Mouse (Mus musculus): ENCODE results near the gene Rrh. TPM values are rescaled to one million over a fixed set of nuclear protein-coding genes. Genes with fewer than 3 reads are reported as not detected.
A peak's percentile ranks its signal among the peaks of the same experiment; 100 is the strongest.

Rrh gene
- 0.27 TPM in 1 of 2 replicates, not detected in the other for total RNA-seq (2021)
- long read RNA-seq: 0 reads

DNA sequence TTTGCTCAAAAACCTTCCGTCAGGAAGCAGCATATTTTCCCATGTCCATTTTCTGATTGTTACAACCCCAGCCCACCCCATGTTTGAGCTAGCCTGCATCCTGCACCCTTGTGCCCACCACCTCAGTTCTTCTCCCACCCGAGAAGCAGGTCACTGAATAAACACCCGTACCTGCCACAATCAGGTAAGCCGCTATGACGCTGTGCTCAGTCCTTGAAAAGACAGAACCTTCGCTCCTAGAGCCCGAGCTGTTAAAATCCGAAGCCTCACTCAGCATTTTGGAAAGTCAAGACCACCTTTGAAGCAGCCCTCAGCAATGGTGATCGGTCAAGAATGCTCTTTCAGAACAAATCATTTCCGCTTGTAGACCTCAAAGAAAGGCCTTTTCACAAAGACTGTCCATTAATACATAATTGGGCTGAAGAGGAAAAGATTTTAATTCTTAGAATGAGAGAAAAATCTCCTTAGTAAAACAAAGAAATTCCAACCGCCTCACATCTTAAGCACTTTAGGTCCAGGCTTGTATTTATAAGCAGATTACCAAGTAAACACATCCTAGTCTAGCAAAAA lies at the start of gene Rrh:
Gene Rrh (minus strand): TSS at position 382 of the 570 bp plus-strand sequence.
- DNase-seq: no peak

DNA sequence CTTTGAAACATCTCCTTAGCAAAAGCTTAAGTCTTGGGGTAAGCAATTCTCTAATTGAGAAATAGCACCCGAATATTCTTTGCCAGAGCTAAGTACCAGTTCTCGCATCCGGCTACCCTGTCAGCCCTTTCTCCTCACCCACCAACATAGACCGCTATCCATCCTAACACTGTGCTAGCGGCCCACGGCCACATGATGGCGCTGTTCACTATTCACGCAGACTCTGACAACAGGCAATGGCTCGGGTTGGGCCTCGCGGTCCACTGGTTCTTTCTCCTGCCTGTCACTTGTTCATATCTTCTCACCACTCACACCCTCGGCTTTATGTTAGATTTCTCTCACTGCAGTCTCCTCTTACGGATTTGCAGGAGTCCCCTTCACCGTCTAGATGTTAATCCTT lies 41.3 kb upstream of the Rrh start:
- DNase-seq: peak; percentile 67

DNA sequence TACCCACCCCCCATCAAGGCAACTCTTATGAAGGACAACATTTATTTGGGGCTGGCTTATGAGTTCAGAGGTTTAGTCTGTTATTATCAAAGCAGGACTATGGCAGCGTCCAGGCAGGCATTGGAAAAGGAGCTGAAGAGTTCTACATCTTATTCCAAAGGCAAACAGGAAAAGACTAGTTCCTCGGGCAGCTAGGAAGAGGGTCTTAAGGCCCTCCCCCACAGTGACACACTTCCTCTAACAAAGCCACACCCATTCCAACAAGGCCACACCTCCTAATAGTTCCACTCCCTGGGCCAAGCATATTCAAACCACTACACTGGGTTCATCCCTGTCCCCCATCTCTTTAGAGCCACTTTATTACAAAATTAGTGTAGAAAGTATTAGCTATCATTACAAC lies 40.2 kb upstream of the Rrh start:
- no peak for DNase-seq

DNA sequence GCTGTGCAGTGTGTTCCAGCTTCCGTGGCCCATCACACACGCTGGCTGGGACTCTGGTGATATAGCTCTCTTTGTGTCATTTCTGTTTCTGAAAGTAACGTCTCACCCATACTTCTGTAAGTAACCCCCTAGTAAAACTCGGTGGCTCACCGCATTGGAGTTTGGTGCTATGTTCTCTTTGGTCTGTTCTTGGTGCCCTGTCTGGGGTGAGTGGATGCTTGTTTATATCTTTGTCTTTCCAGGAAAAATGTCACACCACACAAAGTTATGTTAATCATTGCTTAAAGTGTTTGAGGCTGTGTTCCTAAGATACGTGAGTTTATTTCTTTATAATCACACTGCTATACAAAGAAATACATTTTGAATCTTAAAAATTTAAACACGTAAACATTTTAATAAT lies 24.5 kb upstream of the Rrh start:
- DNase-seq: no peak

DNA sequence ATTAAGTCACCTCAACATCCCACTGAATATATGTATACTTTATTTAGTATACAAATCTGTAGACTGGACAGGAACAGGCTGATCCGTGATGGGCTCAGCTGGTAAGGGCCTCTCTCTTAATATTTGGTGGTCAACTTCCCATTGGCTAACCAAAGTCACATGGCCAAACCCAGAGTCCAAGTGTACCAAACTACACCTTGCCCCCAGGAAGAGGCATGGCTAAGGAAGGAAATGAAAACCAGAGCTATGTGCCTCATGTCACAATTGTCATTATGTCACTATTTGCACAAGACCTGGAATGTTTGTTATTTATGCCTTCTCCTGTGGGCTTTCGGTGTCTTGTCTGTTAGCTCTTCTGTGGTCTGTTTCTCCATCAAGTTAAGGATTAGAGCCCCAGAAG lies 23.5 kb upstream of the Rrh start:
- no peak for DNase-seq

DNA sequence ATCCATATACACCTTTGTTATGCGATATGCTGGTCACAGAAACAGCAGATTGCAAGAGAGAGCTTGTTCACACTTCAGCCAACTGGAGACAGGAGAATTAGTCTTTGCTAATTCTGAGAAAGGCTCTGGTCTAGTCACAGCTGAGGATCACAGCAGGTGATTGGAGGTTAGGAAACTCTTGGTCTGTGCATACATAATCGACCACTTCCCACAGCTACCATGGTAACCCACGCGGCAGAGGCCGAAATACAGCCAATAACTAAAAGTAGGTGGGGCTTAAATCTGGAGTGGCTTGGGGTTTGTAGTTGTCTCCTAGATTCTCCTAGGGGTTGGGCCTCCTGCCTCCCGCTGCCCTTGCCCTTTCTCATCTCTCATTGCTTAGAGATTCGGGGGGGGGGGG lies 15.6 kb upstream of the Rrh start:
- DNase-seq: no peak

DNA sequence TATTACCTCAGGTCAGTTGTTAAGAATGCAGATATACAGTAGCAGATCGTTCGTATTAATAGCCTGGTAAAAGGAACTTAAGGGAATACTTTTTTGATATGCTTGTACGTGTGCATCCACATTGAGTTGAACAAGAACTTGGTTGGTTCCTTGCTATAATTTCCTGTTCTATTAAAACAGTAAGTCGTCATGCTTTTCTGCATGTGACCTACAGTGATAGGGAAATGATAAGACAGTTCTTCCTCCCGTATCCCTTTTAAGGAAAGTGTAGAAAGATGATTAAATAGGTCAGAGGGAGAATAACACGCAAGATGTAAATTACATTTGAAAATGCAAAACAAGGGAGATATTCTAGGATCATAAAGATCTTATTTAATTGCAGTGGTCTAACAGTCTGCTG lies 14.6 kb upstream of the Rrh start:
- no peak for DNase-seq

DNA sequence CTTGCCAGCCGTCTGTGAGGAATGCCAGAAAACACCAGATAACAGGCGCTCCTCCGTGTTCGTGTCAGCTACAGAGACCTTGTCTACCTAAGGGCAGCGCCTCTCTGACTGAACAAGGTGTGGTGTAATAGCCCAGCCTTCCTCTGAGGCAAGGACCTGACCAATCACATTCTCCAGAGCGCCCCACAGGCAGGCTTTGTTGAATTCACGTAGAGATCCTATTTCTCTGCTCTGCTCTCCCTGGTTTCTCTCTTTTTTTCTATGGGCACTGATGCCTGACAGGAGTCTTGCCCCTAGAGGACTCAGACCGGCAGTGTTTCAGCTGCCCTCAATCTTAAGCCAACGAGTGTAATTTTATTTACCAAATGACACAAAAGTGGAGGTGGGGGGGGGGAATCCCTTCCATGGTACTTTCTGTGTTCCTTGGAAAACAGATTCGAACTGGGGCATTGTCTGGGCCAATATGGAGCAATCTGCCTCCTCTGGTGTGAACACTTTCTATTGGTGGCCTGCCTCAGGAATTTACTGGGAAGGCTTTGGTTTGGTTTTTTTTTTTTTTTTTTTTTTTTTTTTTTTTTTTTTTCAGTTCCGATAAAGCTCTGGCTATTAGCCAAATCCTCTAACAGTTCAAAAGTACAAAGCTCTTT lies 13.8 kb upstream of the Rrh start:
- no peak for DNase-seq

DNA sequence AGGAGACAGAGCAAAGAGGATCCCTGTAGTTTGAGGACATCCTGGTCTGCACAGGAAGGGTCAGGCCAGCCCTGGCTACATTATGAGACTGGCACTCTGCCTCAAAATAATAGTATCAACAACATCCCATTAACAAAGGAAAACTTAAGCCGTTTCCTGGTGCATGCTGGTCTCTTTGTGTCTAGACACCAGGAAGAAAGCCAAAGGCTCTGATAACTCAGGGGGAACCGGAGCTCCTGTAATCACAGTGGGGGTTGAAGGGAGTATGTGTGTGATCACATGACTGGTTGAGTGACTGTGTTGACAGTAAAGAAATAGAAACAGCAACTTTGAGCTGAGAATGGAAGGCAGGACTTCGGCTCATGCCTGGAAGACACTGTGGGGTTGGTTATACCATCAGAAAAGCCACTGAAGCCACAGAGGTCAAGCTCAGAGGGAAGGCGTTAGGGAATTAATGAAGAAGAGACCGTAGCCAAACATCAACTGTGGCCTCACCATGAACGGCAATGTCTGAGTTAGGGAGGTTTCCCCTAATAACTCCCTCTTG lies 13.1 kb upstream of the Rrh start, which contains the start of gene Cfi:
Gene Cfi (plus strand): TSS at position 497 of the 547 bp plus-strand sequence.
- no peak for DNase-seq

DNA sequence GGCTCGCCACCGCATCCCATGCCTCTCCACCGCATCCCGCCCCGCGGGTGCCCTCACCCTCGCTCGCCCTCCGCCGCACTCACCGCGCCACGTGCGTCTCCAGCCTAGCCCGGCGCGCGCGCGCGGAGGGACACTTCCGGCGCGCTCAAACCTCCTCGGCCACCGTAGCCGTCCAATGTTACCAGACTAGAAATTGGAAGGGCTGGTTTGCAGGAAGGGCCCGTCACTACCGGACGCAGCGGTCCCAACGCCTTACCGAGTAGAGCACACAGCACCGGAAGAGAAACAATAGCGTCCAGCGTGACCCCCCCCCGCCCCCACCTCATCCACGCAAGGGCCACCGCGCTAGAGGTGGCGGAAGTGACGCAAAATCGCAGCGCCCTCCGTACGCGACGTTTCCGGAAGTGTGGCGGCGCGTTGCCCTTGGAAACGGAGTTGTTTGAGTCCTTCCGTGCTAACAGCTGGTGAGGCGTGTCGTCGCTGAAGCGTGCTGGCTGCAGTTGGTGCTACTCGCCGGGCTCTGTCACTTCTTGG lies 8.7 kb upstream of the Rrh start, which contains the start of gene Gar1:
Gene Gar1 (minus strand): TSS at position 362 of the 534 bp plus-strand sequence.
- DNase-seq: peak; percentile 93

DNA sequence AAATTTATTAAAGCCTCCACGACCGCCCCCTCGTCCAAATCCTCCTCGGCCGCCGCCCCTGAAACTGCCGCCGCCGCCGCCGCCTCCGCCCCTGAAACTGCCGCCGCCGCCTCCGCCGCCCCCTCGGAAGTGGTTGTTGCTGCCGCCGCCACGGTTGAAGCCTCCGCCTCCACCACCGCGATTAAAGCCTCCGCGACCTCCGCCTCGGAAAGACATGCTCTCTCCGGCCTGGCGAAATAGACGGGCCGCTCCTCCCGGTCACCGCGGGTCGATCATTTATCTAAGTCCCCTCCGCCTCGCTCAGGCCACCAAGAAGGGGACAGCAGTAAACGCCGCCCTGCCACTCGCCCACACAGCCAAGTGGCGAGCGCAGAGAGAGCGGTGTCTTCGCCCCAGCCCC lies 8.2 kb upstream of the Rrh start:
- DNase-seq: peak; percentile 37

DNA sequence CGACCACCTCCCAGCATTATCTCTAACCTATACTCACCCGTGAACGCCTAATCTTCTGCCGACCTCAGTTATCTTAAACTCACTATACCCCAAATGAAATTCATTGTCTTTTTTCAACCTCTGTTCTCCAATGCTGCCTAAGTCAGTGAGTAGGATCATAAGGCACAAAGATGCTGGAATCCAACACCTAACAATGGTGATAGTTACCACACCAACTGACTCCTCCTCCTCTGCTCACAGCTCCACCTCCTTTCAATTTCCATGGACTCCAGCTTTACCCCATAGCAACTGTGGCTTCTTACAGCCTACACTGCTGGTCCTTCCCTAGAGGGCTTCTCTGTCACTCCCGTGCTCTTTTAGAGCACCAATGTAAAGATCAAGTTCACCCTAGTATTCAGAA lies 5.3 kb upstream of the Rrh start:
- DNase-seq: no peak

DNA sequence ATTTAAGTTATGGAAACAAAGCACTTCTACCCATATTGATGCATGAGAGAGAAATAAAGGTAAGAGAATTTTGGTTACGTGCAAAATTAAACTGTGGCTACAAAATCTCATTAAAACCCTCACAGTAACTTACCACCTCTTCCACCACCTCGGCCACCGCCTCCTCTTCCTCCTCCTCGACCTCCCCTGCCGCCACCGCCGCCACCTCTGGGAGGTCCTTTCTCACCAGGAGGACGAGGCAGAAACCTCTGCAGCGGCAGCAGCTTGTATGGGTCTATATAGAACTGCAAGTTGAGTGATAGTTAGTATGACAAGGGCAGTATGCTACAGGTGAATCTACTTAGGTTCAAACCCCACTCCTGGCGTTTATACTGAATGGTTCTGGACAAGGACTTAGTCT lies 4.3 kb upstream of the Rrh start:
- no peak for DNase-seq

DNA sequence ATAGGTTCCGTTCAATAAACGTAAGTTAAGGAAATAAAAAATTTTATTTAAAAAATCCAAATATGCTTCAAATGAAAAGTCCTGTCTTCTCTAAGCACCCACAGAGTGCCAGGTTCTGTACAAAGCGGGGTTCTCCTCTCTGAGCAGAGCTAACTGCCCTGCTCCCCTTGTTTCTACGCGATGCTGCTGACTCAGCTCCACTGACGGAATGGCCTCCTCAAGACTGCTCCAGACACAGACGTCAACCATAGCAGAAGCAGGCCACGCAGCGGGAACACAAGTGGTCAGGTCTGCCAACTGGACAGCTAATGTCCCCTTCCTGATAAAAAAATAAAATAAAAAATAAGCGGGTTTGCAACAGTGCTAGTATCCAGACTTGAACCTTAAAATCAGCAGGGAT lies 2.5 kb upstream of the Rrh start:
- DNase-seq: no peak

DNA sequence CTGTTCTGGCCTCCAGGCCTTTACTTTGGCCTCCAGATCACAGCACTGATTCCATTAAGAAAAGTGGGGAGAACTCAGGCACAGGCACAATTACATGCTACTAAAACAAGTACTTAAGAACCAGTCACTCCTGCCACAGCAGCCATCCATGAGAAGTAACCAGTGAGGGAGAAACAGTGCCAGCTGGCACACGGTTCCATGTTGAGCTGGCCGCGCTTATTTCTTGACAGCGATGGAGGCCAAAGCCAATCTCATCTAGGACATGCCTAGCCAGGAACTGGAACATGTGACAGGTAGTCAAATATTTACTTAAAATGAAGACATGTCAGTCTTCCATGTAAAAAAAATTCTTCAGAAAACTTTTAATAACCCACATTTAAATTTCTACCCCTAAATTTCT lies 1.8 kb upstream of the Rrh start:
- peak; percentile 15 for DNase-seq

DNA sequence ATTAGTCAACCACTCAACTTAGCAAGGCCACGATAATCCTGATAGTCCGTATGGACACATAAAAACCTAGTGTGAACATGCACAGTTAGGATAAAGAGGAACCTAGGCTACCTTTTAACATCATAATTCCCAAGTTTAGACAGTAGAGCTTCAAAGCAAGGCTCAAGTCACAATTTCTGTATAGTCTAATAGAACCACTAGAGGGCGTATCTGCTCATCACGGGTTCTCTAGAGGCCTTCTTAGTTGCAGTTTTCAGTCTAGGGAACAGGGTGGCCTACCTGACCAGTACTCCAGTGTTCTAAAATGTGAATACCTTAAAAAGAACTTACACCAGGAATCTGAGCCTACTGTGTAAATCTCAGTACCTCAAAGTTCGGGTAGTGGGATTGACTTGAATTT lies 906 bp upstream of the Rrh start:
- no peak for DNase-seq

DNA sequence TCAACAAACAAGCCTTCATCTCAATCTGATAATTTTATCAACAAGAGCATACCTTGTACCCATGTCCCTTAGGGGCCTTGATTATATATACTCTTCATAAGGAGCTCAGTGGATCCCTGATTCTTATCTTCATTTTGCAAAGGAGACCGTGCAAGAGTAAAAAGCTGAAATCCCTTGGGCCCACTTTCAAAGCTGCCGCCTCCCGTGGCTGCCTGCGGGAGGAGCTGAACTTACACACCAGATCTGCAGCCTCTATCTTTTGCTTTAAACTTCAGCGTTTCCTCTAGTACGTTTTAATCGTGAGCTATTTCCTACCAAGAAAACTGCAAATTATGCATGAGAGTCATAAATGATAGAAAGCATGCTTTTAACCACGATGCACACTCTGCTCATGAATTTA lies 651 bp downstream of the Rrh start:
- DNase-seq: peak; percentile 5

DNA sequence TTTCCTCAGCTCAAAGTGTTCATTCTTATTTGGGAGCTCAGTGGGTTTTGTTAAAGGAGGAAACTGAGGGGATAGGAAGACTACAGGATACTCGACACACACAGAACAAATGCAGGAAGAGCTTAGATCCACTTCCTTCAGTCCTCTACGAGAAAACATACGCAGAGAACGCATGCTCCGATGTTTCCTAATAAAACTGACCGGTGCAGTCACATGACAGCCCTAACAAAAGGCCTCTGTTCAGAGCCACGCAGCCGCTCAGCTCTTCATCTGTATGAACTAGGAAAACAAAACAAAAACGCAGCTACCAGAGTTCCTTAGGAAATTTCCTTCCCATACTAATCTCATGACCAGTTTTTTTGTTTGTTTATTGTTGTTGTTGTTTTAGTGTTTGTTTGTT lies 1.5 kb downstream of the Rrh start:
- DNase-seq: no peak

DNA sequence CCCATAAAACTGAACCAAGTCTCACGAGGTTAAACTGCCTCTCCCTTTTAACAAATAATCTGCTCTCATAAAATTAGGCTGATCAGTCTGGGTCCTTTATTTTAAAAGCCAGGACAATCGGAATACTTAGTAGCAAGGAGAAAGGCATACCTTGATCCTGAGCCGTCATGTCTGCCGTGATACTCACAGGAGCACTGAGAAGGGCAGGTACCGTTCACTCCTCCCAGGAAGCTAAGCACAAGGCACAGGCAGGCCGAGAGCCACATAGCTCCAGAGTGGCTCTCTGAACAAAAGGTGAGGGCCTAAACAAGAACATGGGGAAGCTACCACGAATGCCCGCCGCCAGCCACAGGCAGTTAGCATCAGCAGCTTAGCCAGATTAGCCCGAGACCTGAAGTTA lies 18.6 kb downstream of the Rrh start, which contains the start of gene Lrit3:
Gene Lrit3 (minus strand): TSS at position 266 of the 400 bp plus-strand sequence.
- DNase-seq: no peak

DNA sequence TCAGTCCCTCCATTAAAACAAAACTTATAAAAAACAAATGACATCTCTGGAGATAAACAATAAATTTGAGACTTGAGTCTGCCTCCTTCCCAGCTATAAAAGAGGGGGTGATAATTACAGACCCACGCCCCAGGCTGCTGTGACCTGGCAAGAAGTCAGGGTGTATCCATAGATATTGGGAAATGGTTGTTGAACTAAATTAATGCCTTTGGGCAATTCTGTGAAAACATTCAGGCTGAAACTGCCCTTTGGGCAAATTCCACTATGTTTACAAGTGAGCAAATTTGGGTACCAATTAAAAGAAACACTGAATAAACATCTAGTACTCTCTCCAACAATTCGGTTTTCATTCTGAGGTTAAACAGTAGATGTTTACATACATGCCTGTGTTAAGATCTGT lies 23.4 kb downstream of the Rrh start:
- no peak for DNase-seq

DNA sequence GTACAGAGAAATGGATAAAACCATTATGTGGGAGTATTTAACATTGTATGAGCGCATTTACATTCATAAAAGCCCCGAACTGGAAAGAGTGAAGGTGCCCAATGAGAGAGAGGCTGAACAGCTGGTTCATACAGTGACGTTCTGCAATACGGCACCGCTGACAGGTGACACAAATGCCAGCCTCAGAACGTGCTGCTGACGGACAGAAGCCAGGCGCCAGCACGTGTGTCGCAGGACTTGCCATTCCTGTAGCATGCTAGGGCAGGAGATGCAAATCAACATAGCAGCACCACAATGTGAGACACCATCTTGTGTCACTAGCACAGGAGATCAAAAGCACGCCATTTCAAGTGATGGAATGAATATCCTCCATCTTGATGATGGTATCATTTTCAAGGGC lies 23.8 kb downstream of the Rrh start:
- DNase-seq: no peak

DNA sequence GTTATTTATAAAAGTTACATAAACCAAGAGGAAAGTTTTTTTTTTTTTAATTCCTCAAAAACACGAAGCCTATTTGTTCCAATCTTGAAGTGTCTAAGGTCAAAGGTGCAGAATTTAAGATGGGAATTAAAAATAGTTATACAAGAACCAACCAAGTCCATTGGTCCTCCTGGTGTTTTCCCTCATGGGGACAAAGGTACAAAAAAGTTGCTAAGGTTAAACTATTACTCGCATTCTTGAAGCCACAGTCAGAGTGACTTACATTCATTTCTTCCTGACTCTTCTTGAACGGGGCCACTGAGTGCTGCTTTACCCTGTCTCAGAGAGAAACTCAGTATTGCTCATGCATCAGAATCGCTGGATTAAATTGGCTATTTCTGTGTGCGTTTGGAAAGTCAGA lies 25.0 kb downstream of the Rrh start:
- no peak for DNase-seq

DNA sequence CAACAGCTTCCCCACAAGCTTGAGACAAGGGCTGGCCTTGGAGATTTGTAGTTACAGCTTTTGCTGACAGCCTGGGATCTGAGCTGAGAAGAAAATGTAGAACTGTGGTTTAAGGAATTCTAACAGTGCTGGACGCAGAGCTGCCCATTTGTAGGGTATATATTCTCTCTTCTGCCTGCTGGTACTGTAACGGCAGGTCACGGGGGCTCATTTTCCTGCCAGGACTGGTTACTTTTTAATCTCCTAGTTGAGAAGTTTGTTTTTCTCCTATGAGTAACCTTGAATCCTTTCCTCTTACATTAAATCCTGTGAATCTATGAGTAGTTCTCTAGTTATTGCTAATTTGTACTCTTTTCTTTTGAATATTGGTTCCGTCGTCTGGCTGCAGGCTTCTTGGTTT lies 28.6 kb downstream of the Rrh start:
- no peak for DNase-seq

DNA sequence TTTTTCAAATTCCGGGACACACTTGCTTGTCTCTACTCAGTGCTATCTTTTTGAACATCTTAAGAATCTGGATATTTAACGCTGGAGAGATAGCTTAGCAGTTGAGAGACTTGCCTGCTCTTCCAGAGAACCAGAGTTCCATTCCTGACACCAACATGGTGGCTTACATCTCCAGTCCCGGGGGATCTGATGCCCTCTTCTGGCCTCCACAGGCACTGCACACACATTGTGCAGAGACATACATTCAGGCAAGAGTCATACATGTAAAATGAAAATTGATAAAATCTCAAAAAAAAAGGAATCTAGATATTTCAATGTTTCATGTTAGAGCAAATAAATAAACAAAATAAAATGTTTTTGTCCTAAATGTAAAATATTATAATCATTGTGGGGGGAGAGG lies 39.6 kb downstream of the Rrh start:
- DNase-seq: no peak

All from adrenal gland, postnatal 25 days (tissue).